Mouse (Mus musculus): ENCODE measurements at regions not wholly inside any gene's neighbourhood (a gene's known extent, or its start where the extent isn't known, plus 50 kb on each side); places are given as distances from the start of the nearest gene placed in this dataset.

GRCm38 (mm10) chr12:54382965-54383364 lies 179.3 kb upstream of the Egln3 start:
- no peak for DNase-seq (ENCODE audit: low spot score)

GRCm38 (mm10) chr12:54382061-54382460 lies 178.4 kb upstream of the Egln3 start:
- DNase-seq (ENCODE audit: low spot score): no peak

- no peak for DNase-seq (ENCODE audit: low spot score)
These were observed 176.7 kb upstream of the Egln3 start for GRCm38 (mm10) chr12:54380322-54380721.

GRCm38 (mm10) chr12:54378576-54378975 lies 174.9 kb upstream of the Egln3 start:
- no peak for DNase-seq (ENCODE audit: low spot score)

- DNase-seq (ENCODE audit: low spot score): no peak
These were observed 170.4 kb upstream of the Egln3 start for GRCm38 (mm10) chr12:54374060-54374459.

- DNase-seq (ENCODE audit: low spot score): no peak
These were observed 165.6 kb upstream of the Egln3 start for GRCm38 (mm10) chr12:54369217-54369616.

- DNase-seq (ENCODE audit: low spot score): no peak
These were observed 160.9 kb upstream of the Egln3 start for GRCm38 (mm10) chr12:54364381-54365095.

GRCm38 (mm10) chr12:54361762-54362161 lies 158.1 kb upstream of the Egln3 start:
- DNase-seq (ENCODE audit: low spot score): no peak

GRCm38 (mm10) chr12:54354187-54354586 lies 150.5 kb upstream of the Egln3 start:
- DNase-seq (ENCODE audit: low spot score): no peak

GRCm38 (mm10) chr12:54353694-54354093 lies 150.0 kb upstream of the Egln3 start:
- no peak for DNase-seq (ENCODE audit: low spot score)

- DNase-seq (ENCODE audit: low spot score): peak; percentile 13
These were observed 149.4 kb upstream of the Egln3 start for GRCm38 (mm10) chr12:54352963-54353606.

- DNase-seq (ENCODE audit: low spot score): no peak
These were observed 146.6 kb upstream of the Egln3 start for GRCm38 (mm10) chr12:54350293-54350692.

GRCm38 (mm10) chr12:54349403-54349802 lies 145.7 kb upstream of the Egln3 start:
- DNase-seq (ENCODE audit: low spot score): no peak

- DNase-seq (ENCODE audit: low spot score): no peak
These were observed 139.8 kb upstream of the Egln3 start for GRCm38 (mm10) chr12:54343493-54343892.

- no peak for DNase-seq (ENCODE audit: low spot score)
These were observed 131.8 kb upstream of the Egln3 start for GRCm38 (mm10) chr12:54335509-54335908.

GRCm38 (mm10) chr12:54334491-54335132 lies 131.0 kb upstream of the Egln3 start:
- no peak for DNase-seq (ENCODE audit: low spot score)

GRCm38 (mm10) chr12:54333632-54334321 lies 130.1 kb upstream of the Egln3 start:
- DNase-seq (ENCODE audit: low spot score): no peak

- no peak for DNase-seq (ENCODE audit: low spot score)
These were observed 123.8 kb upstream of the Egln3 start for GRCm38 (mm10) chr12:54327483-54327882.

GRCm38 (mm10) chr12:54326571-54326970 lies 122.9 kb upstream of the Egln3 start:
- DNase-seq (ENCODE audit: low spot score): no peak

- DNase-seq (ENCODE audit: low spot score): no peak
These were observed 116.9 kb upstream of the Egln3 start for GRCm38 (mm10) chr12:54320533-54320932.

- DNase-seq (ENCODE audit: low spot score): no peak
These were observed 113.4 kb upstream of the Egln3 start for GRCm38 (mm10) chr12:54316980-54317471.

- no peak for DNase-seq (ENCODE audit: low spot score)
These were observed 112.5 kb upstream of the Egln3 start for GRCm38 (mm10) chr12:54316066-54316567.
